Mouse (Mus musculus): ENCODE results near the gene Vmn1r201. TPM values are rescaled to one million over a fixed set of nuclear protein-coding genes. Genes with fewer than 3 reads are reported as not detected.

The Vmn1r201 gene
- not detected in 2 replicates for polyA plus RNA-seq (2014; fragmentation: Nextera tagmentation; extraction: Ambion mirVana)

- H3K36me3 ChIP-seq (ENCODE audit: control insufficient read depth, insufficient read depth, low read length) = no peaks in the 10 kb centered on the region
- ATAC-seq (replicated peaks; ENCODE audit: low FRiP score) (no peak), DNase-seq (ENCODE audit: low spot score) (no peak)
- H3K9me3 ChIP-seq (ENCODE audit: control insufficient read depth, low read length) = no peaks in the 10 kb centered on the region
- no peak within 1 kb of the TSS for H3K4me2 ChIP-seq (ENCODE audit: low read depth, low read length, severe bottlenecking)
- no peak within 1 kb of the TSS for H3K4me3 ChIP-seq (ENCODE audit: low read depth, low read length)
- WGBS = 74% methylated on average over 1 of the region's 1 CpGs
- H3K4me1 ChIP-seq (replicated peaks; ENCODE audit: control insufficient read depth, insufficient read depth, low read length) = no peaks in the 10 kb centered on the region
- no peak within 1 kb of the TSS for H3K27ac ChIP-seq (ENCODE audit: low read depth, low read length)
- no peaks in the 10 kb centered on the region for H3K27me3 ChIP-seq (ENCODE audit: control insufficient read depth, insufficient read depth, low read length)
- H3K9ac ChIP-seq (ENCODE audit: low read length) = no peak within 1 kb of the TSS
These were observed at the start of gene Vmn1r201 for GRCm38 (mm10) chr13:22471623-22472022. TSS of gene Vmn1r201 (plus strand) at chr13:22471923.

DNA sequence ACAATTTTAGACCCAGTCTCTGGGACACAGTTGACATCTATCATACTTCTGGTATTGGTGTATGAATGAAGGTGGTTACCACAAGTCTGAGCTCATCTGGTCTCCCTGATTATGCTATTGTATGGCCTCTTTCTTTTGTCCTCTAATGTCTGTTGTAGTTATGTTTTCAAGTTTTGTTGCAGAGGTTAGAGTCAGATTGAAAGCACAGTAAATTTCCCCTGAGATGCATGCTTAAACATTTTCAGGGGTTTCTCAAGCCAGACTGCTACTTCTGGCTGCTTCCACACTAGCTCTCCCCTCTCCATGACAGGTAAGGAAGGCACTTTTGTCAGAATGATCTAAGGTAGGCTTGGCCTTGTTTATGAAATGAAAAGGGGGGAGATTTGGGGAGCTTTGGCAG lies 16.6 kb upstream of the Vmn1r201 start:
- H3K4me3 ChIP-seq (ENCODE audit: low read depth, low read length) = no peak overlapping the region
- no peak overlapping the region for H3K9ac ChIP-seq (ENCODE audit: low read length)
- DNase-seq (ENCODE audit: low spot score) = no peak
- no peaks in the 10 kb centered on the region for H3K4me1 ChIP-seq (replicated peaks; ENCODE audit: control insufficient read depth, insufficient read depth, low read length)
- H3K9me3 ChIP-seq (ENCODE audit: control insufficient read depth, low read length) = no peaks in the 10 kb centered on the region
- no peak for ATAC-seq (replicated peaks; ENCODE audit: low FRiP score)
- H3K27ac ChIP-seq (ENCODE audit: low read depth, low read length) = no peak overlapping the region
- H3K27me3 ChIP-seq (ENCODE audit: control insufficient read depth, insufficient read depth, low read length) = no peaks in the 10 kb centered on the region
- no peaks in the 10 kb centered on the region for H3K36me3 ChIP-seq (ENCODE audit: control insufficient read depth, insufficient read depth, low read length)
- H3K4me2 ChIP-seq (ENCODE audit: low read depth, low read length, severe bottlenecking) = no peak overlapping the region

DNA sequence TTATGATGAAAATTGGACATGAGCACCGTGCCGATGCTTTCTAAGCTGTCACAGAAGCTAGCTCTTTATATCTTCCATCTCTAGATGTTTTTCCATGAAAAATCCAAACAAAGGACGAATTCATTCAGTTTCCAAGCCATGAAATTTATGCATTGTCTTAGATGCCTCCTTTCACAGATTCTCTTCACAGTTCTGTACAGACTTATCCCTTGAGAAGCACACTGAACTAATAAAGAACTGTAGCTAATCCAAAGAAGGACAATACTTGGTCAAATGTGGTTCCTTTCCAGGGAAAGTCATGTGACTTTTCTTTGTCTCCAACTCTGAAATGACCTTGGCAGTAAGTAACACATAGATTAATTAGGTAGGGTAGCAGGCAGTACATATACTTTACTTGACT lies 30.7 kb downstream of the Vmn1r201 start:
- DNase-seq (ENCODE audit: low spot score) (no peak), ATAC-seq (replicated peaks; ENCODE audit: low FRiP score) (no peak)
- Histone ChIP-seq H3K9ac (ENCODE audit: low read length) (no peak overlapping the region), H3K9me3 (ENCODE audit: control insufficient read depth, low read length) (no peaks in the 10 kb centered on the region), H3K27ac (ENCODE audit: low read depth, low read length) (no peak overlapping the region), H3K4me3 (ENCODE audit: low read depth, low read length) (no peak overlapping the region), H3K36me3 (ENCODE audit: control insufficient read depth, insufficient read depth, low read length) (no peaks in the 10 kb centered on the region), H3K27me3 (ENCODE audit: control insufficient read depth, insufficient read depth, low read length) (no peaks in the 10 kb centered on the region), H3K4me2 (ENCODE audit: low read depth, low read length, severe bottlenecking) (no peak overlapping the region), H3K4me1 (replicated peaks; ENCODE audit: control insufficient read depth, insufficient read depth, low read length) (no peaks in the 10 kb centered on the region)
- 71% methylated on average over 3 of the region's 3 CpGs for WGBS

DNA sequence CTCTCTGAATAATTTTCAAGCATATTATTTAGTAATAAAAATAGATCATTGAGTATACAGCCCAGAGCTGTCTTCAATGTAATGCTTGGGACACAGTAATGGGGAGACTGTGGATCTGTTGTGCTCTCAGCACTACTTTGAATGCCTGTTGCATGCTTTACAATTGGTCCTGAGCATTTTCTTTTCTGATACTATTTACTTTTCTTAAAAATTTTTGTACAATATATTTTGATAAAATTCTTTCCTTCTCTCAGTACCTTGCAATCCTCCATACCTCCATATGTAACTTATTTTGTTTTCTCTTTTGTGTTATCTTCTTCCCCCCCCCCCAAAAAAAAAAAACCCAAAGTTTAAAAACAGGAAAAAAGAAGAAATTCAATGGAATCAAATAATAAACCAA lies 33.6 kb downstream of the Vmn1r201 start, which contains the start of gene Vmn1r202:
Gene Vmn1r202 (minus strand): TSS at position 101 of the 400 bp plus-strand sequence.
- Histone ChIP-seq H3K27ac (ENCODE audit: low read depth, low read length) (no peak within 1 kb of the TSS), H3K9ac (ENCODE audit: low read length) (no peak within 1 kb of the TSS), H3K27me3 (ENCODE audit: control insufficient read depth, insufficient read depth, low read length) (no peaks in the 10 kb centered on the region), H3K4me3 (ENCODE audit: low read depth, low read length) (no peak within 1 kb of the TSS), H3K4me2 (ENCODE audit: low read depth, low read length, severe bottlenecking) (no peak within 1 kb of the TSS), H3K36me3 (ENCODE audit: control insufficient read depth, insufficient read depth, low read length) (no peaks in the 10 kb centered on the region), H3K4me1 (replicated peaks; ENCODE audit: control insufficient read depth, insufficient read depth, low read length) (no peaks in the 10 kb centered on the region), H3K9me3 (ENCODE audit: control insufficient read depth, low read length) (no peaks in the 10 kb centered on the region)
- ATAC-seq (replicated peaks; ENCODE audit: low FRiP score) (no peak), DNase-seq (ENCODE audit: low spot score) (no peak)

DNA sequence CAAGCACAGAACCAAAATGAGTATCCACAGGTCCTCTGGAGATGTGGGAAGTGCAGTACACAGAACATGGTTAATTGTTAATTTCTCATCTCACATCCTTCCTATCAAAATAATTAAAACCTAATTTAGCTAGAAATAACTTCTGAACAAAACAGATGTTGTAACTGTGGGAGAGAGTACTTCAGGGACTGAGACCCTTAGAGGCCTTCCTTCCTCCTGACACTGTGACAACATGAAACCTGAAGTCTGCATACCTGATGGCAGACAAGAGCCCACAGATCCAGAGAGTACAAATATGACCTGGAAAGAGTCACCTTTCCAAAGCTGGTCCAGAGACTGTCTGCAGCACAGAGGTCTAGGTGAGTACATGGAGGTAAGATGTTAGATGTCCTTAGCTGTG lies 46.1 kb downstream of the Vmn1r201 start, which contains the start of gene Vmn1r203:
Gene Vmn1r203 (plus strand): TSS at position 301 of the 400 bp plus-strand sequence.
- DNase-seq (ENCODE audit: low spot score) = no peak
- no peaks in the 10 kb centered on the region for H3K36me3 ChIP-seq (ENCODE audit: control insufficient read depth, insufficient read depth, low read length)
- no peak for ATAC-seq (replicated peaks; ENCODE audit: low FRiP score)
- no peak within 1 kb of the TSS for H3K27ac ChIP-seq (ENCODE audit: low read depth, low read length)
- no peak within 1 kb of the TSS for H3K4me3 ChIP-seq (ENCODE audit: low read depth, low read length)
- H3K9me3 ChIP-seq (ENCODE audit: control insufficient read depth, low read length) = no peaks in the 10 kb centered on the region
- no peak within 1 kb of the TSS for H3K9ac ChIP-seq (ENCODE audit: low read length)
- H3K4me2 ChIP-seq (ENCODE audit: low read depth, low read length, severe bottlenecking) = no peak within 1 kb of the TSS
- H3K4me1 ChIP-seq (replicated peaks; ENCODE audit: control insufficient read depth, insufficient read depth, low read length) = no peaks in the 10 kb centered on the region
- H3K27me3 ChIP-seq (ENCODE audit: control insufficient read depth, insufficient read depth, low read length) = no peaks in the 10 kb centered on the region

Other genes with a start within 250 kb of the Vmn1r201 start
- gene Vmn1r193, start 248.8 kb upstream of the Vmn1r201 start, polyA plus RNA-seq (2014; fragmentation: Nextera tagmentation; extraction: Ambion mirVana) = not detected in 2 replicates
- not detected in 2 replicates for gene Vmn1r194, start 227.7 kb upstream of the Vmn1r201 start, polyA plus RNA-seq (2014; fragmentation: Nextera tagmentation; extraction: Ambion mirVana)
- gene Vmn1r195, start 201.4 kb upstream of the Vmn1r201 start, polyA plus RNA-seq (2014; fragmentation: Nextera tagmentation; extraction: Ambion mirVana) = not detected in 2 replicates
- not detected in 2 replicates for gene Vmn1r196, start 182.0 kb upstream of the Vmn1r201 start, polyA plus RNA-seq (2014; fragmentation: Nextera tagmentation; extraction: Ambion mirVana)
- not detected in 2 replicates for gene Vmn1r197, start 147.3 kb upstream of the Vmn1r201 start, polyA plus RNA-seq (2014; fragmentation: Nextera tagmentation; extraction: Ambion mirVana)
- gene Vmn1r198, start 121.6 kb upstream of the Vmn1r201 start, polyA plus RNA-seq (2014; fragmentation: Nextera tagmentation; extraction: Ambion mirVana) = not detected in 2 replicates
- gene Vmn1r199, start 92.1 kb upstream of the Vmn1r201 start, polyA plus RNA-seq (2014; fragmentation: Nextera tagmentation; extraction: Ambion mirVana) = not detected in 2 replicates
- gene Vmn1r200, start 81.5 kb upstream of the Vmn1r201 start, polyA plus RNA-seq (2014; fragmentation: Nextera tagmentation; extraction: Ambion mirVana) = not detected in 2 replicates
- not detected in 2 replicates for gene Vmn1r202, start 33.5 kb downstream of the Vmn1r201 start, polyA plus RNA-seq (2014; fragmentation: Nextera tagmentation; extraction: Ambion mirVana)
- gene Vmn1r203, start 46.2 kb downstream of the Vmn1r201 start, polyA plus RNA-seq (2014; fragmentation: Nextera tagmentation; extraction: Ambion mirVana) = not detected in 2 replicates
- gene Vmn1r204, start 81.3 kb downstream of the Vmn1r201 start, polyA plus RNA-seq (2014; fragmentation: Nextera tagmentation; extraction: Ambion mirVana) = not detected in 2 replicates
- gene Vmn1r205, start 121.1 kb downstream of the Vmn1r201 start, polyA plus RNA-seq (2014; fragmentation: Nextera tagmentation; extraction: Ambion mirVana) = not detected in 2 replicates
- not detected in 2 replicates for gene Vmn1r206, start 152.3 kb downstream of the Vmn1r201 start, polyA plus RNA-seq (2014; fragmentation: Nextera tagmentation; extraction: Ambion mirVana)

Data from forebrain, embryonic 11.5 days (tissue).